Mouse (Mus musculus) spleen, adult 18-20 months (tissue): ENCODE measurements around the gene Ajm1.

Experiments used
- DNase-seq, 2 experiments: peaks; one replicate each; pipeline ENCODE4 v3.0.0; 2022; ENCODE audit warnings: mixed read lengths in 2 of 2

Gene Ajm1

GRCm38 (mm10) chr2:25581294-25581864 is at the start of gene Ajm1:
TSS of gene Ajm1 (minus strand) at chr2:25581757.
- DNase-seq = peak; percentile 33 to 57

- DNase-seq = no peak
Measured at GRCm38 (mm10) chr2:25628738-25629137, 47.2 kb upstream of the Ajm1 start.

GRCm38 (mm10) chr2:25627811-25628210 is 46.3 kb upstream of the Ajm1 start, which contains the start of gene Fcna:
TSS of gene Fcna (minus strand) at chr2:25628030.
- DNase-seq = no peak

- DNase-seq = no peak
Measured at GRCm38 (mm10) chr2:25625986-25626385, 44.4 kb upstream of the Ajm1 start.

- peak; percentile 65 to 71 for DNase-seq
Measured at GRCm38 (mm10) chr2:25621229-25622200, 40.0 kb upstream of the Ajm1 start, which contains the start of gene Tmem141. TSS of gene Tmem141 (minus strand) at chr2:25622005.

- no peak for DNase-seq
Measured at GRCm38 (mm10) chr2:25620852-25621228, 39.3 kb upstream of the Ajm1 start.

GRCm38 (mm10) chr2:25620386-25620785 is 38.8 kb upstream of the Ajm1 start:
- no peak for DNase-seq

- no peak for DNase-seq
Measured at GRCm38 (mm10) chr2:25617578-25617977, 36.0 kb upstream of the Ajm1 start, which contains the start of gene Ccdc183. TSS of gene Ccdc183 (minus strand) at chr2:25617678.

GRCm38 (mm10) chr2:25616398-25616797 is 34.8 kb upstream of the Ajm1 start:
- no peak for DNase-seq

- no peak for DNase-seq
Measured at GRCm38 (mm10) chr2:25608671-25609070, 27.1 kb upstream of the Ajm1 start.

- peak; percentile 75 to 86 for DNase-seq
Measured at GRCm38 (mm10) chr2:25607761-25608622, 26.4 kb upstream of the Ajm1 start, which contains the start of gene Rabl6. TSS of gene Rabl6 (minus strand) at chr2:25608521.

GRCm38 (mm10) chr2:25602526-25602925 is 21.0 kb upstream of the Ajm1 start:
- DNase-seq = no peak

GRCm38 (mm10) chr2:25600037-25600436 is 18.5 kb upstream of the Ajm1 start:
- no peak for DNase-seq

- no peak for DNase-seq
Measured at GRCm38 (mm10) chr2:25598749-25599148, 17.2 kb upstream of the Ajm1 start.

GRCm38 (mm10) chr2:25596765-25597510 is 15.4 kb upstream of the Ajm1 start:
- DNase-seq = no peak

GRCm38 (mm10) chr2:25591863-25592262 is 10.3 kb upstream of the Ajm1 start:
- DNase-seq = peak in 1 of 2 experiments; percentile 36

- DNase-seq = no peak
Measured at GRCm38 (mm10) chr2:25588227-25588907, 6.8 kb upstream of the Ajm1 start.

GRCm38 (mm10) chr2:25587290-25587689 is 5.7 kb upstream of the Ajm1 start:
- DNase-seq = no peak

- no peak for DNase-seq
Measured at GRCm38 (mm10) chr2:25585601-25586000, 4.0 kb upstream of the Ajm1 start.

GRCm38 (mm10) chr2:25584856-25585255 is 3.3 kb upstream of the Ajm1 start:
- DNase-seq = no peak

GRCm38 (mm10) chr2:25584152-25584551 is 2.6 kb upstream of the Ajm1 start:
- no peak for DNase-seq
